In genomic region chr14:62383786-62384299, GRCm38 (mm10) we compare ENCODE assay signal across 15 mouse cellular contexts.
"Had no signal": no experiment of that assay in that cellular context is flagged by ENCODE, and none has a peak within 500 bp of the region (broad histone marks: within the 10 kb centered on the region; RNA-seq: fewer than 3 reads in every experiment).

No protein-coding gene starts in this region.

- H3K27me3 ChIP-seq: megakaryocyte, embryonic 14.5 days; midbrain, embryonic 12.5 days; midbrain, embryonic 15.5 days; neural tube, embryonic 12.5 days; stomach, embryonic 15.5 days had no signal

- H3K9me3 ChIP-seq: midbrain, embryonic 12.5 days; midbrain, embryonic 15.5 days; neural tube, embryonic 12.5 days; stomach, embryonic 15.5 days had no signal

- H3K9ac ChIP-seq: lung, embryonic 14.5 days; midbrain, embryonic 12.5 days; midbrain, embryonic 15.5 days; neural tube, embryonic 12.5 days; stomach, embryonic 15.5 days had no signal

- DNase-seq: lung, adult 18-20 months; lung, embryonic 14.5 days; lung, postnatal 10 days; lung, postnatal 36 days; right cerebral cortex, postnatal 14 days; thymus, adult 2 months; thymus, postnatal 25 days; thymus, postnatal 4 days had no signal

- H3K4me2 ChIP-seq: lung, embryonic 14.5 days; midbrain, embryonic 12.5 days; midbrain, embryonic 15.5 days; neural tube, embryonic 12.5 days; stomach, embryonic 15.5 days had no signal

- H3K27ac ChIP-seq: macrophage; midbrain, embryonic 12.5 days; midbrain, embryonic 15.5 days; neural tube, embryonic 12.5 days; stomach, embryonic 15.5 days; stomach, postnatal 0 days had no signal

- H3K4me3 ChIP-seq: megakaryocyte, embryonic 14.5 days; midbrain, embryonic 12.5 days; midbrain, embryonic 15.5 days; neural tube, embryonic 12.5 days; stomach, embryonic 15.5 days had no signal

- H3K4me1 ChIP-seq: megakaryocyte, embryonic 14.5 days; midbrain, embryonic 15.5 days; neural tube, embryonic 12.5 days; stomach, embryonic 15.5 days had no signal

- ATAC-seq: midbrain, embryonic 15.5 days had no signal

- H3K36me3 ChIP-seq: midbrain, embryonic 12.5 days; midbrain, embryonic 15.5 days; neural tube, embryonic 12.5 days had no signal
